Mouse (Mus musculus): ENCODE measurements at regions not wholly inside any gene's neighbourhood (a gene's known extent, or its start where the extent isn't known, plus 50 kb on each side); places are given as distances from the start of the nearest gene placed in this dataset. TPM values are rescaled to one million over a fixed set of nuclear protein-coding genes. Genes with fewer than 3 reads are reported as not detected.

- Histone ChIP-seq H3K4me1 (replicated peaks; ENCODE audit: control insufficient read depth, insufficient read depth, low read length) (no peaks in the 10 kb centered on the region), H3K9ac (ENCODE audit: low read length) (no peak overlapping the region), H3K9me3 (ENCODE audit: control insufficient read depth, low read length) (no peaks in the 10 kb centered on the region), H3K27ac (ENCODE audit: low read length) (no peak overlapping the region), H3K27me3 (ENCODE audit: control insufficient read depth, insufficient read depth, low read depth, low read length) (no peaks in the 10 kb centered on the region), H3K36me3 (ENCODE audit: control insufficient read depth, insufficient read depth, low read length) (no peaks in the 10 kb centered on the region), H3K4me3 (ENCODE audit: low read length) (no peak overlapping the region), H3K4me2 (ENCODE audit: low read depth, low read length) (no peak overlapping the region)
- WGBS = 88% methylated on average over 2 of the region's 2 CpGs
- ATAC-seq (ENCODE audit: low read depth) = no peak
These were observed 210.1 kb downstream of the Epha4 start for GRCm38 (mm10) chr1:77304770-77305169.

DNA sequence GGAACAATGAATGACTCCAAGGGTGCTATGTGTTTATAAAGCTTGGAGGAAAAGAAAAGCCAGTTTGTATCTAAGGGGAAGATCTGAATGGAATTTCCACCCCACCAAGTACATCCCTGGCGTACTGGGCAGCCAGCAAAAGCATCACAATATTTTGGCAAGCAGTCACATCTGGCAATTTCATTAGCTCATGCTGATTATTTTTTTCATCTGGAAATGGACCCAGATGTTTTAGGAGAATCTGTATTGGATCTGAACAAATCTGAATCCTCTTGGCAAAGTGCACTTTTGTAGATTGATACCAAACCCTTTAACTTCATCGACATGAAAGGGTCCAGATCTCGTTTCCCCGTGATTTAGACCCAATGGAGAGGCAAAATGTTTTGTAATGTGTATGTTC, 207.1 kb downstream of the Epha4 start:
- no peaks in the 10 kb centered on the region for H3K36me3 ChIP-seq (ENCODE audit: control insufficient read depth, insufficient read depth, low read length)
- H3K9ac ChIP-seq (ENCODE audit: low read length) = no peak overlapping the region
- no peaks in the 10 kb centered on the region for H3K9me3 ChIP-seq (ENCODE audit: control insufficient read depth, low read length)
- no peak overlapping the region for H3K4me3 ChIP-seq (ENCODE audit: low read length)
- ATAC-seq (ENCODE audit: low read depth) = no peak
- no peak overlapping the region for H3K4me2 ChIP-seq (ENCODE audit: low read depth, low read length)
- no peak overlapping the region for H3K27ac ChIP-seq (ENCODE audit: low read length)
- 80% methylated on average over 4 of the region's 4 CpGs for WGBS
- H3K4me1 ChIP-seq (replicated peaks; ENCODE audit: control insufficient read depth, insufficient read depth, low read length) = no peaks in the 10 kb centered on the region
- H3K27me3 ChIP-seq (ENCODE audit: control insufficient read depth, insufficient read depth, low read depth, low read length) = no peaks in the 10 kb centered on the region

GRCm38 (mm10) chr1:77313119-77313518, 201.8 kb downstream of the Epha4 start:
- H3K27me3 ChIP-seq (ENCODE audit: control insufficient read depth, insufficient read depth, low read depth, low read length) = no peaks in the 10 kb centered on the region
- WGBS = 17% methylated on average over 3 of the region's 3 CpGs
- ATAC-seq (ENCODE audit: low read depth) = no peak

GRCm38 (mm10) chr1:77315347-77315746, 199.5 kb downstream of the Epha4 start:
- no peak overlapping the region for H3K9ac ChIP-seq (ENCODE audit: low read length)
- no peaks in the 10 kb centered on the region for H3K9me3 ChIP-seq (ENCODE audit: control insufficient read depth, low read length)
- H3K36me3 ChIP-seq (ENCODE audit: control insufficient read depth, insufficient read depth, low read length) = no peaks in the 10 kb centered on the region
- no peak overlapping the region for H3K4me2 ChIP-seq (ENCODE audit: low read depth, low read length)
- H3K27ac ChIP-seq (ENCODE audit: low read length) = no peak overlapping the region
- H3K4me3 ChIP-seq (ENCODE audit: low read length) = no peak overlapping the region
- no peaks in the 10 kb centered on the region for H3K4me1 ChIP-seq (replicated peaks; ENCODE audit: control insufficient read depth, insufficient read depth, low read length)
- no peak for ATAC-seq (ENCODE audit: low read depth)
- 54% methylated on average over 3 of the region's 3 CpGs for WGBS
- H3K27me3 ChIP-seq (ENCODE audit: control insufficient read depth, insufficient read depth, low read depth, low read length) = no peaks in the 10 kb centered on the region

More at GRCm38 (mm10) chr1:77313119-77313518, 201.8 kb downstream of the Epha4 start:
- Histone ChIP-seq H3K36me3 (ENCODE audit: control insufficient read depth, insufficient read depth, low read length) (no peaks in the 10 kb centered on the region), H3K9ac (ENCODE audit: low read length) (no peak overlapping the region), H3K4me2 (ENCODE audit: low read depth, low read length) (no peak overlapping the region), H3K4me3 (ENCODE audit: low read length) (no peak overlapping the region), H3K27ac (ENCODE audit: low read length) (no peak overlapping the region), H3K4me1 (replicated peaks; ENCODE audit: control insufficient read depth, insufficient read depth, low read length) (no peaks in the 10 kb centered on the region), H3K9me3 (ENCODE audit: control insufficient read depth, low read length) (no peaks in the 10 kb centered on the region)

DNA sequence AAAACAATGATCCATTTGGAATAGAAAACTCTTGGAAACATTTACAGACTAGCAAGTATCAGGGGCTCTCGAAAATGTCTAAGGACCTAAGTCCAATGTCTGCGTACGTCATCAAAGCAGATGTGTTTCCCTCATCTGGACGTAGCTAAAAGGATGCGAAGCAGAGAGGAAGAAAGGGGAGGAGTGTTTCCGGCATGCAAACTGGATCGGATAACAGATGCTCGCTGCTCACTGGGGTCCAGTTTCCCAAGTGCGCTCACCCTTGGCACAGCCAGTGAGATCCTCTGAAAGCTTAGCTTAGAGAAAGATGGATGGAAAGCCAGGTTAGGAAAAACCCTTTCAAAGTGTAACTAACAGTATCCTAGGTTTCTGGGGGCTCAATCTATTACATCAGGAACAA, 198.7 kb downstream of the Epha4 start:
- H3K4me3 ChIP-seq (ENCODE audit: low read length) = no peak overlapping the region
- H3K4me1 ChIP-seq (replicated peaks; ENCODE audit: control insufficient read depth, insufficient read depth, low read length) = no peaks in the 10 kb centered on the region
- no peaks in the 10 kb centered on the region for H3K36me3 ChIP-seq (ENCODE audit: control insufficient read depth, insufficient read depth, low read length)
- no peak overlapping the region for H3K9ac ChIP-seq (ENCODE audit: low read length)
- no peaks in the 10 kb centered on the region for H3K9me3 ChIP-seq (ENCODE audit: control insufficient read depth, low read length)
- 51% methylated on average over 9 of the region's 9 CpGs for WGBS
- ATAC-seq (ENCODE audit: low read depth) = no peak
- no peaks in the 10 kb centered on the region for H3K27me3 ChIP-seq (ENCODE audit: control insufficient read depth, insufficient read depth, low read depth, low read length)
- no peak overlapping the region for H3K27ac ChIP-seq (ENCODE audit: low read length)
- H3K4me2 ChIP-seq (ENCODE audit: low read depth, low read length) = no peak overlapping the region

Small RNAs in the stretch of these regions (microRNA-seq; reads per million reads assigned to microRNA genes)
- not detected for gene Mir6343

Measured in lung, embryonic 16.5 days (tissue).